Mouse (Mus musculus): ENCODE data around the gene Dock1.

Gene Dock1

DNA sequence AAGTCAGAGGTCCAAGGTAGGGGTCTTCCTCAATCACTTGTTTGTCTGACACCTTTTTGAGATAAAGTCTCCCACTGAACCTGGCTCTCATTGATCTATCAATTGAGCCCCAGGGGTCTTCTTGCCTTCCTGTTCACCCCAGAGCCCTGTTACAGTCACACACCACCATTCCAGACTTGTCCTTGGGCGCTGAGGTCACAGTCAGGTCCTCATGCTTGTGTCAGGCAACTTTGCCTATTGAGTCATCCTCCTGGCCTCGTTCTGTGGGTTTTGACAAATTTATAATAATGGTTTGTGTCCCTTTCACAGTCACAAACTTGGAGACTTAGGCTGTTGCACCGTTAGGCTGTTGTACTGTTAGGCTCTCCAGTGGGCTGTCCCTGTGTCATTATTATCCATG, 77.9 kb downstream of the Dock1 start:
- no peak for DNase-seq (ENCODE audit: low read depth in 1 of 2, low spot score in 2 of 2)

DNA sequence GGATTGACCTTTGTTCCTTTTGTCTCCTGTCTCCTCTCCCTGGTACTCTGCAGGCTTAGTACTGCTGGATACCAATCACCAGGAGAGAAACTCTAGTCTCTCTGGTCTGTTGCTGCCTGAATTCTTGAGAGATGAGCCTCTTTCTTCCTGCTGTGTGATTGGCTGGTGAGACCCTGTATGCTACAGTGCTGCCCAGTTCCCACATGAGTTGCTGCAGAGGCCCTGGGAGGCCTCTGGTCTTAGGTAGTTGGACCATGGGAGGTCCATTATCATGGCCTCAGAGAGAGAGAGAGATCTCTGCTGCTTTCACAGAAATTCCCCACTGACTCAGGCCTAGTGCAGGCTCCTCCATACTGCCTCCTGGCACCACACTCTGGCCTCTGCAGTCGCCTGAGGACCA, 79.2 kb downstream of the Dock1 start:
- no peak for DNase-seq (ENCODE audit: low read depth in 1 of 2, low spot score in 2 of 2)

DNA sequence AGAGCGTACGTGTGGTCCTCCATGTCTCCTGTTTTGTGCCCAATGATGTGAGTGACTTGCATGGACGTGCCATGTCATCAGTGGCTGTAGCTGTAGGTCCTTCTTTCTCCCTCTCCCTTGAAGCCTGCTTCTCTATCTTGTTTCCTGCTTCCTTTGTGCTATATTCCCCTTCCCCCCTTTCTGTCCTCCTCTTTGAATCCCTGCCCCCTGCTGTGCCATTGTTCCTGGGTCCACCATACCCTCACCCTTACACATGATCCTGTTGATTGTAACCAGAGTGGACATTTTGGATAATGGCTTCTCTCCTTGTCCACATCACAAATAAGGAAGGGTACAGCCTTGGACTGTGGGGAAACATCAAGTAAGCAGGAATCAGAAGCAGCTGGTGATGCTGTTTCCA, 81.0 kb downstream of the Dock1 start:
- DNase-seq (ENCODE audit: low read depth in 1 of 2, low spot score in 2 of 2): no peak

DNA sequence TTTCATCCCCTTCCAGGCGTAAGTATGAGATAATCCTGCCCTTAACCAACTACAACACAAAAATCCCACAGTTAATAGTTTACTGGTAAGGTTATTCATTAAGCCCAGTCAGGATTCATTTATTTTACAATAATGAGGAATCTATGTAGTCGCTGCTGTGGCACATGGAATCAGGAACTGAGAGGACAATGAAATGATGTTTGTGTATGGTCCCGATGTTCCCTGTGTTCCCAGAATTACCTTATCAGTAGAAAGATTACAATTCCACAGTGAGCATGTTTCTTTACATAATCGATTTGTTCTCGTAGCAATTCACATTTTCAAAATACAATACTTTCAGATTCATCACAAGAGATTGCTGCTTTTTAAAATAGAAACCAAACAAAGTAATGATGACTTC, 83.0 kb downstream of the Dock1 start:
- no peak for DNase-seq (ENCODE audit: low read depth in 1 of 2, low spot score in 2 of 2)

DNA sequence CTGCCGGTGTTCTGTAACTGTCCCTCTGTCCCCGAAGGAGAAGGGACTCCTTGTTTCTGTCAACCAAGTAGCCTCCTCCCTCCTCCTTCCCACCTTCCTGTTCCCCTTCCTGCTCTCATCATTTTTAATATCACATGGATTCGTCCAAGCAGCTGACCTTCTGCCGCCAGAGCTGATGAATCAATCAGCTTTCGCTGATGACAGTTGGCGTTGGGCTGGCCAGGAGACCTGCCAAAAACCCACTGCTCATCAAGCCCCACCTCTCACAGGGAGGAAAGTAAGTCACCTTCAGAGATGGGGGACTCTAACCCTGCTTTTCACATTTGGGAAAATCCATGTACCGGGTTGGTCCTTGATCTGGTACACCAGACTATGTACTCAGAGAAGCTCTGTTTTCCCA, 87.2 kb downstream of the Dock1 start:
- DNase-seq (ENCODE audit: low read depth in 1 of 2, low spot score in 2 of 2): no peak

DNA sequence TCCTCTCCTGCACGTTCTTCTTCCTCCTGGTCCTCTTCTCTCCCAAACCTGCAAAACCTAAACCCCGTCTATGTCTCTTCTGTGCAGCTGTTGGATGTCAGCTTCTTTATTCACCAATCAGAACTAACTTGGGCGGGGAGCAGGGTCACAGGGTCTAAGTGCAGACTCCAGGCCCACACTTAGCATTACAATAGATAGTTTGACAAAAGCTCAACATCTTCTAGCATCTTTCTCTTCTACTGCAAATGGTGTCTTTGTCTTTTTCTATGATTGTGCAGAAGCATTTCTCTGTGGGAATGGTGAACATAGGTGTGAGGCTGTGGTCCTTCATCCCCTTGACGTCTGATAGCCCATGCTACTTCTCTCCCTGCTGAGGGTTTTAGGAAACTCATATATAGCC, 91.3 kb downstream of the Dock1 start:
- DNase-seq (ENCODE audit: low read depth in 1 of 2, low spot score in 2 of 2): no peak

DNA sequence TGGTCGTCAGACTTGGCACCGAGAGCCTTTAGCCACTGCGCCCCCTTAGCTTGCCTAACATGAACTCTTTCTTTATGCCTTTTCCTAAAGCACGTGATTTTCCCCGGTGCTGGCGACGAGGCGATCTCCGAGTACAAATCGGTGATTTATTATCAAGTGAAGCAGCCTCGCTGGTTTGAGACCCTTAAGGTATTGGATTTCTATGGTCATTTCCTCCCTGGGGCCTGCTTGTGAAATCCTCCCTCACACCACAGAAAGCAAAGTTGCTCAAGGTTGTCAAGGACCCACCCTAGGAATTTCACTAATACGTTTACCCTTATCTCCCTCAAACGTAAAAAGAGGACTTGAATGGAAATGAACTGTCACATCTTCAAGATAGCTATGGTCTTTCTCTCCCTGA, 94.7 kb downstream of the Dock1 start:
- DNase-seq (ENCODE audit: low read depth in 1 of 2, low spot score in 2 of 2): no peak

DNA sequence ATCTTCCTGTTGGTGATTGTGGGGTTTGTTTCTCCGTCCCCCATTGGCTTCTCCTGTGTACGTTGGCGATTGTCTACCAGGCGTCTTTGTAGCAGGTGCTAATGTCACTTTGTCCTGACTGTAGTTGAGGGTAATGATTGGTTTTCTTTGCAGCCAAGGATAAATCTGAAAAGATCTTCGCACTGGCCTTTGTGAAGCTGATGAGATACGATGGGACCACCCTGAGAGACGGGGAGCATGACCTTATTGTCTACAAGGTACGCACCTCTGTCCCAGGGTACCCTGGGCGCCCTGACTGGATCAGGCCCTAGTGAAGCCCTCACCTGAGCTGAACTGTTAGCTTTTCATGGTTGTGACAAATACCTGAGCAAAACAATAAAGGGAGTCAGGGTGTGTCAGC, 100.9 kb downstream of the Dock1 start:
- DNase-seq (ENCODE audit: low read depth in 1 of 2, low spot score in 2 of 2): no peak

DNA sequence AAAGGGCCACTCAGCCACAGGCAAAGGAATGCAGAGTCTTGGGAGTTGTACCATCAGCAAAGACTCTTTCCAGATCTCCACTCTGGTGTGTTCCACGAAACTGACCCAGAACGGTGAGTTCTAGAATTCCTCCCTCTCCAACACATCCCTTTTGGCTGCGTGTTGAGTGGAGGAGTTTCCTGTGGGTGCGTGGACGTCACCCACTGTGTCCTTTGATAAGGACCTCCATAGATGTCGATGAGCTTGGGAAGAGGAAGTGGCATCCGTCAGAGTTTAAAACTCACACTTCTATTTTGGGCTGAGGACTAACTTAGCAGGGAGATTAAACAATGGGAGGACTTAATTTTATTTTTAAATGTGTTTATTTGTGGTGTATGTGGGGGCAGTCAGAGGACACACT, 101.9 kb downstream of the Dock1 start:
- no peak for DNase-seq (ENCODE audit: low read depth in 1 of 2, low spot score in 2 of 2)

DNA sequence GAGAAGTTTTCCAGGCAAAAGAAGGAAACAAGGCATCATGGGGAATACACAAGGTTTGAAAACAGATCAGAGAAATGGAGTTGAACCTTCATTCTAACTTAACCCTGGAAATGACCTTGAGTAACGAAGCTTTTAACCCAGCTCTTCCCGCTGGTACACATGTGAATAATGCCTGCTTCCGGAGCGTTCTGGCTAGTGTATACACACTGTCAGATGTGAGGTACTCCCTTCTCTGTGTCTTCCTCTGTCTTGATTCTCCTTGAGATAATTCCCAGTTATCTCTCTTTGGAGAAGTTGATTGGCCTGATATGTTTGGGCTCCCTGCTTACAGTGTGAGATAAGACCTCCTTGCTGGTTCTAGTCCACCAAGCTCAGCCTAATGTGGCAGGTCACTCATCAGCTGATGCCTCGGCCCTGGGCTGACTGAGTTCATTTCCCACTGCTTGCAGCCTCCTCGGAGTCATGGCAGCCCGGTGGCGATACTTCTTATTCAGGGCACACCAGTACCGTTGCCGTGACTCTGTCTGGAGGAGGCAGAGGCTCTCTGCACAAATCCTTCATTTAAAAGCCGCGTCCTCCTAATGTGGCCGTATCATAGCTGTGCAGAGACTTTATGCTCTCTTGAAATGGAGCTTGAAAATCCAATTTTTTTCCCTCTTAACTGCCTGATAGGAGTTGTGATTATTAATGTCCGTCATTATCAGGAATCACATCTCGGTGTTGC, 102.6 kb downstream of the Dock1 start:
- no peak for DNase-seq (ENCODE audit: low read depth in 1 of 2, low spot score in 2 of 2)

DNA sequence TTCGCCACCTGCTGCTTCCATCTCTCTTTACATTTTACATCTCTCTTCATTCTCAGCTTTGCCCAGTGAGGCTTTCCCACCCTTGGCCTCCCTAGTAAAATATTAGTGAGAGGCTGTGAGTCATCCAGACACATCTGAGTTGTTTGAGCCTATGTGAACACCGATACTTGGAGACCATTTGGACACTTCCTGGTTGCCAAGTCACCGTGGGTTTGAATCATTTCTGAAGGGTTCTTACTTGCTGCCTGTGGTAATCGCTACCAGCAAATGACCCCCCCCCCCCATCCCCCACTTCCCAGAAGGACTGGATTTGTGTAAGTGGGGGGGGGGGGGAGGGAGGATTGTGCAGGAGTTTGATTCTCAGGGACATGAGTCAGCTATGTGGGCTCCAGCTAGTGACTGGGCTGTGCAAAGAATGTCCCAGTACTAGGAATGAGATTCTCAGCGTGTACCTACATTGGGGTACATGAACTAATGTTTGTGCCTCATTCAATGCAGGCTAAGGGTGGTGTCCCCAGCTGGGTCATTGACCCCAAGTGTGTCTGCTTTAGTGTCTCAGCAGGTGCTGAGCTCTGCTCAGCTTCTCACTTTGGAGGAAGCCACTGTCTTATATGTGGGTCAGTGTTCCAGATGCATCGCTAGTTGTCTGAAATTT, 103.4 kb downstream of the Dock1 start:
- no peak for DNase-seq (ENCODE audit: low read depth in 1 of 2, low spot score in 2 of 2)

DNA sequence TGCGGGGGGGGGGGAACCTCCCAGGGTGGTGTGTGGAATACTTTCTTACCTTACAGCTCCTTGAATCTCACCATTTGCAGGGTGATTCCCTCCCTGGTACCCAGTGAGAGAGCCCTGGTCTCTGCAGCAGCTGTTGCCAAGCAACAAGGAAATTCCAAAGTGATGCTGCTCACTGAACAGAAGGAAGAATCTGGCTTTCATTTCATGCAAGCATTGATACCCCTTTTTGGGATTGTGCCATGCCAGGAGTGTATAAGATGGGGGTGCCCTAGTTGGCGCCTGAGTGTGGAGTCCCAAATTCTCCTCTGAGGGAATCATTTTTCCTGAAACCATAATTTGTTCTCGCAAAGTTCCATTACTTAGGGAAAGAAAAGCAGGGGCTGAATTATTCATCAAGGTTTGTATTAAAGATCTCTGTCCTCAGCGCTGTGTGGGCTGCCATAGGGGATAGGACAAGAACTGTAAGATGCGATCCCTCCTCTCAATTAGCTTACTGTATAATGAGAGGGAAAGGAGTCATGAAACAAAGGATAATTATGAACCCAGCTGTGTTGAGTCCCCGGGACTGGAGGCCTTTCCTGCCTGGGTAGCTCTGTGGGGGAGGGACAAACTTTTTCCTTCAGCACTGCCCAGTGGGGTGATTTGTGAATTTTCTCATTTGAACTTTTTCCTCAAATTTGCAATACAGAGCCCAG, 104.2 kb downstream of the Dock1 start:
- DNase-seq (ENCODE audit: low read depth in 1 of 2, low spot score in 2 of 2): no peak

DNA sequence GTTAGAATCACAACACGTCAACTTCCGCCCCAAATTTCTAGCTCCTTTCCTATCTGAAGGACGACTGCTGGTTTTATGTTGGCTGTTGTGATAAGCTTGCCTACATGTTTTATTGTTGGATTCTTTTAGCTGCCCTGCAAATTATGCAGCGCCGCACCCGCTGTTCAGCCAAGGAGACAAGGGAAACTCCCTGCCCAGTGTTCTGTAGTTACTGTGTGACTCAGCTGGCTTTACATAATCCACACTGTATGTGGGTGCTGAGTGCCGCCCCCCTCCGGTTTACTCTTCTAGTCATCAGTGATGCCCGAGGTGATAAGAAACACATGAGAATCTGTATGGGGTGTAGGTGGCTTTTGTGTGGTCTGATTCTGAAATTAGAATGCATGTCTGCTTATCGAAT, 105.2 kb downstream of the Dock1 start:
- no peak for DNase-seq (ENCODE audit: low read depth in 1 of 2, low spot score in 2 of 2)

DNA sequence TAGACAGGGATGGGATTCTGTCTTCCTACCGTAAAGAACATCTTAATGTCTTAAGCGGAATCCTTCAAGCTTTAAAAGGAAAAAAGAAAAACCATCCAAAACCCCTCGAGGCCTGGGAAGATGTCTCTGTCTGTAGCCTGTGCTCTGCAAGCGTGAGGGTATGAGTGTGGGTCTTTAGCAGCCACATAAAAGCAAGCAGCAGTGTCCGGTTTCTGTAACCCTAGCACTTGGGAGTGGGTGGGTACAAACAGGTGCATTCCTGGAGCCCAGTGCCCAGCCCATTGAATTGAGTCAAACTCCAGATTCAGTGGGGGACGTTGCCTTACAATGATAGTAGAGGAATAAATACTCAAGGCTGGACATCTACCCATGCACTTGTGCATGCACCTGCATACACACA, 105.9 kb downstream of the Dock1 start:
- no peak for DNase-seq (ENCODE audit: low read depth in 1 of 2, low spot score in 2 of 2)

DNA sequence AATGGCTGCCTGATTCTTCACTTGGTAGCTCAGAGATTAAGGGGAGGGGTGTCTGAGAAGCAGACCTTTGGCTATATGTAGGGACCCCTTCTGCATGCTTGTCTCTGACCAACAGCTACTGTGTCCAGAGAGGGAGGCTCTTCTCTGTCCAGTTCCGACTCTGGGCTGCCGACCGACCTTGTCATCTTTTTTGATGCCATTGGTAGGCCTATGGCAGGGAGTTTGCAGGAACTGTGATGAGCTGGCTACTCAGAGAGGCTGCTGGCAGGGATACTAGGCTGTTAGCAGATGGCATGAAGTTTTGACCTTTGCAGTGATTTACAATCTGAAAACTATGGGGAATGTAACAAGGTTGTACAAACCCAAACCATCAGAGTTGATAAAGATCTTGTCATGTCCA, 109.3 kb downstream of the Dock1 start:
- no peak for DNase-seq (ENCODE audit: low read depth in 1 of 2, low spot score in 2 of 2)

DNA sequence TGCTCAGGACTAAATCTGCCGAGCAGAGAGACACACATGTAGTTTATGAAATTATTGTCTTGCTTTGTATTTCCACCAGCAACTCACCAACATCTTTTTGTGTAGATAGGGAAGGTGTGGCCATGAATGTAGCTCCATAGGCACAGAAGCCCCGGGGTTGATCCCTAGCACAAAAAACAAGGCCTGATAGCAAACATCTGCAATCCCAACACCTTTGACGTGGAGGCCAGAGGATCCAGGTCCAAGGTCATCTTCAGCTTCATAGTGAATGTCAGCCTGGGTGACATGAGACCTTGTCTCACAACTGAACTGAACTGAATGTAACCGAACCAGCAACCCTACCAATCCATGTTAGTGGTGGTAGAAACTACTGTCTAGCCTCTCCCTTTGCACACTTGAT, 116.7 kb downstream of the Dock1 start:
- no peak for DNase-seq (ENCODE audit: low read depth in 1 of 2, low spot score in 2 of 2)

DNA sequence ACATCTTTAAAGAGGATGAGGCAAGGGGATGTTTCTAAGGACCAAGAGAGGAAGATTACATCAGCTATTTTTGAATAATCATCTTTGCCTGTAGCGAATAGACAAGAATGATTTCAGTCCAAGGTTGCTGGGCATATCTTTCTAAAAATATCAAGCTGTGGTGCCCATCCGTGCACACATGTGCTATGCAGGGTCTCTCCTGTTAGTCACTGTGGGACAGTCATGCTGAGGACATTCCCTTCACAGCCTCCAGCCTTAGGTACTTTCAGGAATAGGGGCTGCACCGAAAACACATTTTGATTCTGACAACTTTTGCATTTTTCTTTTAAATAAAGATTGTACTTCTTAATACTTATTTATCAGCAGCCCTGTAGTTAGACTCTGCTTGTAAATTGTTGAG, 124.4 kb downstream of the Dock1 start:
- no peak for DNase-seq (ENCODE audit: low read depth in 1 of 2, low spot score in 2 of 2)

DNA sequence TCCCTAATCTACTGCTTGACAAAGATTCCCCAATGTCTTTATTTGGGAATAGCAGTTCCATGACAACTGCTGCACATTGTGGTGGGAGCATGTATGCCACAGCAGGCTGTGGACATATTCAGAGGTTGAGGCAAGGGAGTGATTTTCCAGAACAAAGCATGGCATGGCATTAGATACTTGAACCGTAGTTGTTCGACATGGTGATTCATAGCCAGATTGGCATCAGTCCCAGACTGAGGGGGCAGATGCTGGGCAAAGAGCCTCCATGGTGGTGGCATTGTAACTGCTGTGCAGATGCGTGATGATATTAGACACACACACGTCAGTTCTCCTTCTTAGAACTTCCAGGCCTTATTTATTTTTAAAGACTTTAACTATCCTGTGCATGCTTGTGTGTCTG, 129.6 kb downstream of the Dock1 start:
- no peak for DNase-seq (ENCODE audit: low read depth in 1 of 2, low spot score in 2 of 2)

DNA sequence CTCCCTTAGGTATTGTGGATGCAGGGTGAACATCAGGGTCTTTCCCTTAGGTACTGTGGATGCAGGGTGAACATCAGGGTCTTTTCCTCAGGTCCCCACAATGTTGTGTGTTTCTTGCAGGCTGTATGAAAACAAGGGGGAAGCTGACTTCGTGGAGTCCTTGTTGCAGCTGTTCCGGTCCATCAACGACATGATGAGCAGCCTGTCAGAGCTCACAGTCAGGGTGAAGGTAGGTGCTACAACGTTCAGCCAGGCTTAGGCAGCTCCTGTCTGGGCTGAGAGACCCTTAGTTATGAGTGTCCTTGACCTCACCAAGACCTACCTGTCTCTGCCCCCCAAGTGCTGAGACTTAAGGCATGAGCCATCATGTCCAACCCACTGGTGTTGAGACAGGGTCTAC, 134.0 kb downstream of the Dock1 start:
- DNase-seq (ENCODE audit: low read depth in 1 of 2, low spot score in 2 of 2): no peak

DNA sequence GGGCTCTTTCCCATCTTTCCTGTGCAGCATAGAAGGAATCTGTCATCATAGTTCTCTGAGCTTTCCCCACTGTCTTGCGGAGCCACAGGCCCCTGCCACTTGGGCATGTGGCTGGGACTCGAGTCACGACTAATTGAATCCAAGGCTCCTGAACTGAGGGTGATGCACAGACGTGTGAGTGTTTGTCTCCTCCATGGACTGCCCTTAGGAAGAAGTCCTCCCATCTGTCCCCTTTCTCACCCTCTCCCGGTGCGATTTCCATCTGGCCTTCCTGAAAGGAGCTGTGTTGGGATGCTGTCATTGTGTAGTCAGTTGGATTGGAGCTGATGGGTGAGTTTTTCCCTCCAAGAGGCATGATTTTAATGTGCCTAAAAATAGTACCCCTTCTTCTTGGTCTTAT, 136.3 kb downstream of the Dock1 start:
- no peak for DNase-seq (ENCODE audit: low read depth in 1 of 2, low spot score in 2 of 2)

DNA sequence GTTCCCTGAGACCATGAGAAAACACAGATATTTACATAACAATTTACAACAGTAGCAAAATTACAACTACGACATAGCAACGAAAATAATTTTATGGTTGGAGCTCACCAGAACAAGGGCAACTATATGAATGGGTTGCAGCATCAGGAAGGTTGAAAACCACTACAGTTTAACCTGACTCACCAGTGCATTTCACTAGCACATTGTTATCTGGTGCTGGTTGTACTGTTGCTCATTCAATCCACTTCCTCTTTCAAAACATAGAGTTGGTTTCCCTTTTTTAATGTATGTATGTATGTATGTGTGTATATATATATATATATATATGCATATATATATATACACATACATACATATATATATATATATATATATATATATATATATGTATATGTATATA, 138.0 kb downstream of the Dock1 start:
- no peak for DNase-seq (ENCODE audit: low read depth in 1 of 2, low spot score in 2 of 2)

DNA sequence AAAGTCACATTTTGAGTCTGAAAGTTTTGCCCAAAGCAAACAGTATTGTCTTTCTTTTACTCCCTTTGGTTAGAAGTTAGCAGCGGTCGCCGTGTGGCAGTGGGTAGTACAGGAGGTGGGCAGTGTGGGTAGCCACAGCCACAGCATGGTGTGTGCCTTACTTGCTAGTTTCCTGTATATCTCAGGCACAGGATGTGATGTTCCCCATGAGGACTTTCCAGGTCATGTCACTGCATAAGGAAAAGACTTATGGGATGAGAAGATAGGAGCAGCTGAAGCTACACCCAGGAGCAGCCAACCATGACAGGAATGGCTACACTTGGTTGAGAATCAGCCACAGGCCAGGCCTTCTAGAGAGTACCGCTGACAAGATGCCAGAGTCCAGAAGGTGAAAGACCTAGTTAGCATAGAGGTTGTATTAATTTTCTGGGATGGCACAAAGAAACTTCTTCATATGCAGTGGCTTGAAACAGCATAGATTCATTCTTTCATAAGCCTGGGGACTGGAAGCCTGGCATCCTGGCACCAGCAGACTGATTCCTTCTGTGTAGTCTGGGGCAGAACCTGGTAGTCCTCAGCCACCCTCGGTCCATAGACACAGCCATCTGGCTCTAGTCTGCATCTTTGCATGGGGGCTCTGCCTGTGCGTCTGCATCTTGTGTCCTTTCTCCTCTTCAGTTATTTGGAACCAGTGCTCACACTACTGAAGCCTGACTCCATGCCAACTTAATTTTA, 139.0 kb downstream of the Dock1 start:
- DNase-seq (ENCODE audit: low read depth in 1 of 2, low spot score in 2 of 2): no peak

Data from monocyte, adult 2 months (primary cell).